Mouse (Mus musculus) spleen, postnatal 36 days (tissue): Measurements from ENCODE around the gene Baat.
A peak's percentile ranks its signal among the peaks of the same experiment; 100 is the strongest.
"Not testable (repeated sequence)": the region's sequence is repeated elsewhere in the genome, so short reads cannot be mapped to it uniquely, and the experiment has no call there.

Source experiments
- DNase-seq, 2 experiments: peaks; one replicate each; pipeline ENCODE4 v3.0.0; 2022; ENCODE audit warnings: low spot score in 2 of 2, mixed read lengths in 1 of 2

Gene Baat

GRCm38 (mm10) chr4:49506386-49506785 is at the start of gene Baat:
Gene Baat (minus strand): TSS chr4:49506557.
- no peak for DNase-seq

- no peak for DNase-seq
These were observed 47.0 kb upstream of the Baat start for GRCm38 (mm10) chr4:49553380-49553779.

GRCm38 (mm10) chr4:49549383-49549782 is 43.0 kb upstream of the Baat start, which contains the start of gene Aldob:
Gene Aldob (minus strand): TSS chr4:49549546.
- no peak for DNase-seq

GRCm38 (mm10) chr4:49547544-49548219 is 41.3 kb upstream of the Baat start:
- no peak for DNase-seq

GRCm38 (mm10) chr4:49546873-49547543 is 40.7 kb upstream of the Baat start:
- no peak for DNase-seq

GRCm38 (mm10) chr4:49546026-49546425 is 39.7 kb upstream of the Baat start:
- DNase-seq: no peak

- DNase-seq: no peak
These were observed 34.6 kb upstream of the Baat start for GRCm38 (mm10) chr4:49540966-49541365.

- DNase-seq: no peak
These were observed 33.3 kb upstream of the Baat start for GRCm38 (mm10) chr4:49539665-49540064.

- DNase-seq: no peak
These were observed 30.3 kb upstream of the Baat start for GRCm38 (mm10) chr4:49536671-49537070.

- no peak for DNase-seq
These were observed 29.4 kb upstream of the Baat start for GRCm38 (mm10) chr4:49535675-49536294.

- DNase-seq: no peak
These were observed 28.7 kb upstream of the Baat start for GRCm38 (mm10) chr4:49535036-49535435.

- DNase-seq: no peak
These were observed 16.2 kb upstream of the Baat start for GRCm38 (mm10) chr4:49522576-49522975.

- DNase-seq: no peak
These were observed 15.0 kb upstream of the Baat start for GRCm38 (mm10) chr4:49521346-49521745.

GRCm38 (mm10) chr4:49520572-49521340 is 14.4 kb upstream of the Baat start, which contains the start of the genes Mrpl50 and Zfp189:
Gene Mrpl50 (minus strand): TSS chr4:49521093.
Gene Zfp189 (plus strand): TSS chr4:49521176.
- peak; percentile 94 to 95 for DNase-seq

GRCm38 (mm10) chr4:49519476-49519875 is 13.1 kb upstream of the Baat start:
- no peak for DNase-seq

- no peak for DNase-seq
These were observed 8.1 kb upstream of the Baat start for GRCm38 (mm10) chr4:49514441-49514840.

- DNase-seq: no peak
These were observed 6.3 kb upstream of the Baat start for GRCm38 (mm10) chr4:49512636-49513035.

- DNase-seq: not testable (repeated sequence)
These were observed 4.0 kb upstream of the Baat start for GRCm38 (mm10) chr4:49510236-49510835.

- DNase-seq: no peak
These were observed 2.8 kb upstream of the Baat start for GRCm38 (mm10) chr4:49509183-49509582.

GRCm38 (mm10) chr4:49503563-49503962 is 2.8 kb downstream of the Baat start:
- DNase-seq: no peak

GRCm38 (mm10) chr4:49485934-49486650 is 20.3 kb downstream of the Baat start:
- DNase-seq: not testable (repeated sequence)
